Comparison of ENCODE assay signal across 8 mouse cellular contexts in the genomic region with DNA sequence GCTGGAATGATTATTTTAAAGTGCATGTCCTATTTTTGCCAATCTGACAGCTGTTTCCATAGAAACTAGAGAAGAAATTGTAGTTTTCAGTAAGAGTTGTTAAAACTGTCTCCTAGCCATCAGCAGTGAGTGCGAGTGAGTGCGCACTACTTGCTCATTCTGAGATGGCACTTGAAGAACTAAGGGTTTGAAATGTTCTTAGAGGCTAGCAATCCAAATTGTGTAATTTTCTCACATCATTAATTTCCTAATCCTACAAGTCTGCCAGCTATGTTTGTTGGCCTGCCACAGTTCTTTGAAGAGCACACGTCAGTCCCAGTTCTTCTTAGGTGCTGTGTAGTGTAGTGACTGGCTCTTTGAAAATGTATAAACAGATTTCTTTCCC. TPM values are rescaled to one million over a fixed set of nuclear protein-coding genes. Genes with fewer than 3 reads are reported as not detected.
DNase-seq lines count a peak whose midpoint lies in the region; ATAC-seq and TF ChIP-seq lines count a peak whose summit lies in the region.

No protein-coding gene starts in this region.

- peak overlapping the region; percentile 59 for H3K4me2 ChIP-seq in hindbrain, embryonic 14.5 days (replicated peaks)

- no peak for TF ChIP-seq POLR2A in cortical plate, adult 2 months (IDR thresholded peaks at IDR 0.05; ENCODE audit: extremely low read depth, insufficient read depth, low read length)
- no peak for TF ChIP-seq POLR2A in kidney, adult 2 months (IDR thresholded peaks at IDR 0.05; ENCODE audit: low read depth, low read length)

- no peak for ATAC-seq in hindbrain, embryonic 14.5 days (ENCODE audit: low FRiP score)
- ATAC-seq in frontal cortex, adult (ENCODE audit: low TSS enrichment) = no peak
- ATAC-seq in erythroid progenitor cell, adult 5-6 weeks (replicated peaks; ENCODE audit: low FRiP score, poor library complexity, severe bottlenecking) = no peak

- no peaks in the 10 kb centered on the region for H3K27me3 ChIP-seq in hindbrain, embryonic 14.5 days (ENCODE audit: control insufficient read depth, insufficient read depth, low read length)
- H3K27me3 ChIP-seq in kidney, adult 2 months (replicated peaks; ENCODE audit: control insufficient read depth, insufficient read depth, low read length) = no peaks in the 10 kb centered on the region

- H3K36me3 ChIP-seq in hindbrain, embryonic 14.5 days (replicated peaks; ENCODE audit: control insufficient read depth, insufficient read depth) = no peaks in the 10 kb centered on the region
- H3K36me3 ChIP-seq in kidney, adult 2 months (ENCODE audit: control insufficient read depth, insufficient read depth, low read length) = no peaks in the 10 kb centered on the region

- H3K9ac ChIP-seq in hindbrain, embryonic 14.5 days = peak overlapping the region; percentile 64; the same call in 1 of the 2 replicates

- no peaks in the 10 kb centered on the region for H3K9me3 ChIP-seq in hindbrain, embryonic 14.5 days (ENCODE audit: control insufficient read depth, low read length)

- no peak overlapping the region for H3K27ac ChIP-seq in cortical plate, adult 2 months (ENCODE audit: insufficient read depth, low read length)
- no peak overlapping the region for H3K27ac ChIP-seq in hindbrain, embryonic 14.5 days
- no peak overlapping the region; the same call in 1 of the 2 replicates for H3K27ac ChIP-seq in kidney, adult 2 months (ENCODE audit: insufficient read depth, low read depth, low read length)

- no peaks in the 10 kb centered on the region for H3K4me1 ChIP-seq in cortical plate, adult 2 months (ENCODE audit: control insufficient read depth, insufficient read depth, low read length)
- 0 out of 2 replicates have a peak, but pooled peaks cover 4% of the 10 kb centered on the region for H3K4me1 ChIP-seq in hindbrain, embryonic 14.5 days (replicated peaks; ENCODE audit: control insufficient read depth, insufficient read depth, low read length)
- H3K4me1 ChIP-seq in kidney, adult 2 months (ENCODE audit: control insufficient read depth, insufficient read depth, low read length) = peaks cover 3% of the 10 kb centered on the region; the same call in 1 of the 2 replicates

- TF ChIP-seq CTCF in cortical plate, adult 2 months (IDR thresholded peaks at IDR 0.05; ENCODE audit: extremely low read depth, insufficient read depth, low read length) = no peak
- TF ChIP-seq CTCF in kidney, adult 2 months (conservative IDR thresholded peaks at IDR 0.05; ENCODE audit: insufficient read depth, insufficient read length, low read depth, low read length) = no peak

- peak; percentile 6 for DNase-seq in embryo, embryonic 11 days
- no peak for DNase-seq in embryo, embryonic 9.5 days (ENCODE audit: extremely low spot score)
- DNase-seq in hindbrain, embryonic 14.5 days (ENCODE audit: low spot score) = no peak
- DNase-seq in lung, postnatal 25 days (ENCODE audit: low spot score) = peak; percentile 68
- no peak for DNase-seq in kidney, adult 2 months

- H3K4me3 ChIP-seq in cortical plate, adult 2 months (ENCODE audit: insufficient read depth, low read length) = peak overlapping the region; percentile 62
- peak overlapping the region; percentile 56 for H3K4me3 ChIP-seq in hindbrain, embryonic 14.5 days (replicated peaks; ENCODE audit: low read length)
- H3K4me3 ChIP-seq in kidney, adult 2 months (ENCODE audit: insufficient read depth, low read depth, low read length) = no peak overlapping the region

- WGBS in hindbrain, embryonic 14.5 days = 49% methylated on average over 3 of the region's 3 CpGs
- 42% methylated on average over 3 of the region's 3 CpGs for WGBS in kidney, adult 2 months

RNA-seq across cellular contexts. Expression of gene Oma1, which starts 0.9 kb away (rescaled TPM):
- polyA plus RNA-seq in cortical plate, adult 2 months (2012; rRNA removed) = 6.0 and 6.7 TPM in 2 replicates
- polyA plus RNA-seq in hindbrain, embryonic 14.5 days (2014; fragmentation: Nextera tagmentation; extraction: Ambion mirVana) = 8.7 and 10.5 TPM in 2 replicates
- 2.5 TPM in 2 replicates for total RNA-seq in erythroid progenitor cell, adult 5-6 weeks (2015; ENCODE audit: low replicate concordance)
- total RNA-seq in erythroid progenitor cell, adult 5-6 weeks (2017; ENCODE audit: low replicate concordance) = 9.6 and 12.8 TPM in 2 replicates
- polyA plus RNA-seq in kidney, adult 2 months (2012; rRNA removed) = 17.5 and 19.3 TPM in 2 replicates

RNA-seq across cellular contexts. Expression of gene 4921539E11Rik, which starts 23.9 kb away (rescaled TPM):
- not detected in 2 replicates for polyA plus RNA-seq in cortical plate, adult 2 months (2012; rRNA removed)
- polyA plus RNA-seq in hindbrain, embryonic 14.5 days (2014; fragmentation: Nextera tagmentation; extraction: Ambion mirVana) = not detected in 2 replicates
- not detected in 2 replicates for total RNA-seq in erythroid progenitor cell, adult 5-6 weeks (2015; ENCODE audit: low replicate concordance)
- not detected in 2 replicates for total RNA-seq in erythroid progenitor cell, adult 5-6 weeks (2017; ENCODE audit: low replicate concordance)
- not detected in 2 replicates for polyA plus RNA-seq in kidney, adult 2 months (2012; rRNA removed)

Comparison
In these comparisons a context has a peak if more than half of its experiments do, and no peak if none do; other contexts are left out.
1. DNase-seq: peak in embryo, embryonic 11 days (single experiment) and lung, postnatal 25 days (single experiment); none in embryo, embryonic 9.5 days (single experiment), hindbrain, embryonic 14.5 days (single experiment) and kidney, adult 2 months (single experiment).